Mouse (Mus musculus): ENCODE data around the gene Nrg4. TPM values are rescaled to one million over a fixed set of nuclear protein-coding genes. Genes with fewer than 3 reads are reported as not detected.
A peak's percentile ranks its signal among the peaks of the same experiment; 100 is the strongest.

Gene Nrg4
- polyA plus RNA-seq, 1 experiment = 11.4 TPM

DNA sequence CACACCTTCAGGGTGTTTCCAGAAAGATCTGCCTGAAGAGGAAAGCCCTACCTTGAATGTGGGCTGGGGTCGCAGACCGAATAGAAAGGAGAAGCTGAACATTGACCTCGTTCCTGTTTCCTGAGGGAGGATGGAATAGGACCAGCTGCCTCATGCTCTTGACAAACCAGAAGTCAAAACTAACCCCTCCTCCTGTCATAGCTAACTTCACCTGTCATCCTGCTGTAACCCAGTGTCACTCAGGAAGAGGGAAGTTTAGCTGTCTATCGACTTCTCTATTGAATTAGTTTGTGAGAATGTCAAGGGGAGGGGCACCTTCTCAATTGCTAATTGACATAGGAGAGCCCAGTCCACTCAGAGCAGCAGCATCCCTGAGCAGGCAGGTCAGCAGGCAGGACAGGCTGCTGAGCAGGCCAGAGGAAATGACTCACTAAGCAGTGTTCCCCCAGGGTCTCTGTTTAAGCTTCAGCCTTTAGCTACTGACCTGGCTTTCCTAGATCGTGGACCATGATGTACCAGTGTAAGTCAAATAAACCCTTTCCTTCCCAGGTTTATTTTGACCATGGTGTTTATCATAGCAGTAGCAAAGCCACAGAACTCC, 54.6 kb downstream of the Nrg4 start:
- Histone ChIP-seq H3K4me3 (ENCODE audit: insufficient read depth, low read depth, low read length) (no peak overlapping the region), H3K4me1 (ENCODE audit: control insufficient read depth, insufficient read depth, low read length) (no peaks in the 10 kb centered on the region), H3K36me3 (ENCODE audit: control insufficient read depth, insufficient read depth, low read length) (no peaks in the 10 kb centered on the region), H3K27me3 (replicated peaks; ENCODE audit: control insufficient read depth, insufficient read depth, low read length) (no peaks in the 10 kb centered on the region), H3K27ac (ENCODE audit: insufficient read depth, low read depth, low read length) (no peak overlapping the region)
- no peak for DNase-seq
- 35% methylated on average over 5 of the region's 5 CpGs for WGBS
- TF ChIP-seq POLR2A (IDR thresholded peaks at IDR 0.05; ENCODE audit: low read depth, low read length) (no peak), CTCF (conservative IDR thresholded peaks at IDR 0.05; ENCODE audit: insufficient read depth, insufficient read length, low read depth, low read length) (no peak)

DNA sequence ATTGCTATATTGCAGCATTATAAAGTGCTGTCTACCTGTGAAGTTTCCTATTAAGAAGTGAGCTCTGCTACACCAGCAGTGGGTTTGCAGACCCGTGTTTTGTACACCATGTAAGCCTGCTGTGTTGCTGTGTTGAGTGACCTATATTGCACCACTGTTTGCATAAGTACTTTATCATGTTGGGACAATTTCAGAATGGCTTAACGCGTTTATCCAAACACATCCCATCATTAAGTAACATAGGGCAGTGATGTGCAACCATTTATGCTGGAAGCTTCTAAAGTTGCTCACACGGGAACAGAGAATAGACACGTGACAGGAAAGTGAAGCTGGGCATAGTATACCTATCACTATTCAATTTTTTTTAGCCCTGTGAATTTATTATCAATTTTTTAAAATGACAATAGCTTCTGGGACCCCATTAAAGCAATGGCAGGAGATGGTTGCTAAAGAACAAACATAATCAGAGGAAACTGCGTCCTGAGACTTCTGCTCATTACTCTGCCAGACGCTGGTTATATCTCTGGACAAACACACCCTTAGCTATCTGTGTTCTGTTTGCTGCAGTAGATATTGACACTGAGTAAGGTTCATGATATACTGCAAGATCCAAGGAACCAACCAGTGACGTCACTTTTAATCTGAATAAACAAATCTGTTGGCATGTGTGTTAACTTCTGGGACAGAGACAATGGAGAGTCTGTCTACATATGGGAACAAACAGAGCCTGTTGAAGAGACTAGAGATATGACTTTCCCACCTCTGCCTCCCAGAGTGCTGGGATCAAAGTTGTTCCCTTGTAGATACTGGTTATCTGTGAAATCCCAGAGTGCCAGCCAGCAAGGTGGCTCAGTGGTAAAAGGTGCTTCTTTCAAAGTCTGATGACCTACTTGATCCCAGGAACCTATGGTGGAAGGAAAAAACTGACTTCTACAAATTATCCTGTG, 62.0 kb downstream of the Nrg4 start:
- no peaks in the 10 kb centered on the region for H3K4me1 ChIP-seq (ENCODE audit: control insufficient read depth, insufficient read depth, low read length)
- H3K36me3 ChIP-seq (ENCODE audit: control insufficient read depth, insufficient read depth, low read length) = no peaks in the 10 kb centered on the region
- H3K27ac ChIP-seq (ENCODE audit: insufficient read depth, low read depth, low read length) = no peak overlapping the region
- no peak for TF ChIP-seq CTCF (conservative IDR thresholded peaks at IDR 0.05; ENCODE audit: insufficient read depth, insufficient read length, low read depth, low read length)
- no peak for TF ChIP-seq POLR2A (IDR thresholded peaks at IDR 0.05; ENCODE audit: low read depth, low read length)
- 74% methylated on average over 8 of the region's 8 CpGs for WGBS
- H3K27me3 ChIP-seq (replicated peaks; ENCODE audit: control insufficient read depth, insufficient read depth, low read length) = no peaks in the 10 kb centered on the region
- DNase-seq = no peak
- no peak overlapping the region for H3K4me3 ChIP-seq (ENCODE audit: insufficient read depth, low read depth, low read length)

DNA sequence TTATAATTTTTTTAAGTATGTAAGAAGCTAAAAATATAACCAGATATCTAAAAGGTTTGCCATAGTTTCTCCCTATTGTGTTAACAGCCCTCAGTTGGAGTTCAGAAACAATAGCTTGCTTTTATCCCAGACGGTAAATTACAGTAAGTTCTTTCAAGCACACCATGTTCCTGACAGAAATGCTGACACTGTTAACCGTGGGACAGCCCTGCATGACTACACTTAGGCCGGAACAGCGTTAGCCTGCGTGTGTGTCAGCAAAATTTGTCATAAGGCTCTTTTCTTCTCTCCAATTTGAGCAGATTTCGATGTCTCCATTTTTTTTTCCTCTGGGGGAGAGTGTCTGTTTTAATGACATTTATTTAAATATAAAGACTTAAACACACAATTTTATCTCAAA, 66.9 kb downstream of the Nrg4 start:
- no peaks in the 10 kb centered on the region for H3K27me3 ChIP-seq (replicated peaks; ENCODE audit: control insufficient read depth, insufficient read depth, low read length)
- TF ChIP-seq CTCF (conservative IDR thresholded peaks at IDR 0.05; ENCODE audit: insufficient read depth, insufficient read length, low read depth, low read length) (no peak), POLR2A (IDR thresholded peaks at IDR 0.05; ENCODE audit: low read depth, low read length) (no peak)
- H3K36me3 ChIP-seq (ENCODE audit: control insufficient read depth, insufficient read depth, low read length) = no peaks in the 10 kb centered on the region
- H3K4me3 ChIP-seq (ENCODE audit: insufficient read depth, low read depth, low read length) = no peak overlapping the region
- H3K4me1 ChIP-seq (ENCODE audit: control insufficient read depth, insufficient read depth, low read length) = no peaks in the 10 kb centered on the region
- 36% methylated on average over 6 of the region's 6 CpGs for WGBS
- H3K27ac ChIP-seq (ENCODE audit: insufficient read depth, low read depth, low read length) = no peak overlapping the region
- peak; percentile 49 for DNase-seq

DNA sequence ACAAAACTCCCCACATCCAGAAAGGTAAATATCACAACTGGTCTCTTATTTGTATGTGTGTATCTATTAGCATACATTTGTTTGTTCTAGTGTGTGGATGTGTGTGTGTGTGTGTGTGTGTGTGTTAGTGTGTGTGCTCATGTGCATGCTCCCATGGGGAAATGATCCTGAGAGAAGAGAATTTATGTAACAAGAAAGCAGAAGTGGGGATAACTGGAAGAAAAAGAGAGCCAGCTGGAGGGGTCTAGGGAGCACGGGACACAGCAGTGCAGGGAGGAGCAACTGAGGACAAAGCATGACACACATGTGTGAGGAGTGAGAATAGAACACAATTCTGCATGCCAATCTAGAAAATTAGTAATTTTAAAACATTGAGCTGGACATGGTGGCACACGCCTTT, 69.5 kb downstream of the Nrg4 start:
- H3K4me1 ChIP-seq (ENCODE audit: control insufficient read depth, insufficient read depth, low read length) = no peaks in the 10 kb centered on the region
- H3K36me3 ChIP-seq (ENCODE audit: control insufficient read depth, insufficient read depth, low read length) = no peaks in the 10 kb centered on the region
- WGBS = 89% methylated on average over 2 of the region's 2 CpGs
- DNase-seq = no peak
- H3K4me3 ChIP-seq (ENCODE audit: insufficient read depth, low read depth, low read length) = no peak overlapping the region
- H3K27me3 ChIP-seq (replicated peaks; ENCODE audit: control insufficient read depth, insufficient read depth, low read length) = no peaks in the 10 kb centered on the region
- no peak for TF ChIP-seq POLR2A (IDR thresholded peaks at IDR 0.05; ENCODE audit: low read depth, low read length)
- no peak for TF ChIP-seq CTCF (conservative IDR thresholded peaks at IDR 0.05; ENCODE audit: insufficient read depth, insufficient read length, low read depth, low read length)
- H3K27ac ChIP-seq (ENCODE audit: insufficient read depth, low read depth, low read length) = no peak overlapping the region

DNA sequence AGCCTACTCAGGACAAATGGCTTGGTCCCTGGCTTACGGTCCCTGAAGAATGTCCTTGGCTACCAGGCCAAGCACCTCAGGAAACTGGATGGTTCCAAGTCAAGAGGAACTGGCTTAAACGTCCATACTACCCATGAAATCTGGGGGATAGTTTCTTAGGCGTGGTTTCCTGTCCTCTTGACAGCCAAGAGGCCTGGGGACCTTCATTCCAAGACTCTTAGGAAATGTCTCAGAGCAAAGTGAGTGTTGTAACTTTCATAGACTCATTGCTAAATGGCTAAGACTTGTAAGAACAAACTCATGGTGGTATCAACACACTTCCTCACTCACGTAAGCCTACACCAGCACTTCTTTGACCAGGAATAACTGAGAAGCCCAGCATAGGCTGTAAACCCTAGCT, 71.0 kb downstream of the Nrg4 start:
- 73% methylated on average over 4 of the region's 4 CpGs for WGBS
- Histone ChIP-seq H3K4me1 (ENCODE audit: control insufficient read depth, insufficient read depth, low read length) (peaks cover 2% of the 10 kb centered on the region; the same call in 1 of the 2 replicates), H3K27ac (ENCODE audit: insufficient read depth, low read depth, low read length) (no peak overlapping the region), H3K27me3 (replicated peaks; ENCODE audit: control insufficient read depth, insufficient read depth, low read length) (no peaks in the 10 kb centered on the region), H3K4me3 (ENCODE audit: insufficient read depth, low read depth, low read length) (no peak overlapping the region), H3K36me3 (ENCODE audit: control insufficient read depth, insufficient read depth, low read length) (no peaks in the 10 kb centered on the region)
- TF ChIP-seq POLR2A (IDR thresholded peaks at IDR 0.05; ENCODE audit: low read depth, low read length) (no peak), CTCF (conservative IDR thresholded peaks at IDR 0.05; ENCODE audit: insufficient read depth, insufficient read length, low read depth, low read length) (no peak)
- DNase-seq = peak; percentile 14

DNA sequence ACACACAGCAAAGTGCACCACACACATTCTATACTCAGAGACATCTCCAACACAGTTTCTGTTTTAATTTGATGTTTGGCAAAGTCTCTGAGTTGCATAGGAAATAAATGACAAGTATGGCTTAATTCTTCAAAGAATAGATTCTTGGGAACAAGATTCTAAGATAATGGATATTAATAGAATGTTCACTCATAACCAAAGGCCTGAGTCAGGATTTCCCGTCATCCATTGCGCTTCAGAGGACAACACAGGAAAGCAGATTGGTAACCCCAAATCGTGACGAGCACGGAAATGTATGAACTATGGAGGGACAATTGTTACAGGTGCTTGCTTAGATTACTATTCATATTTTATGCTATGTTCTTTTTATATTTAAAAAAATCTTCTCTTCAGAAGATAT, 71.6 kb downstream of the Nrg4 start:
- Histone ChIP-seq H3K4me3 (ENCODE audit: insufficient read depth, low read depth, low read length) (no peak overlapping the region), H3K27ac (ENCODE audit: insufficient read depth, low read depth, low read length) (no peak overlapping the region), H3K27me3 (replicated peaks; ENCODE audit: control insufficient read depth, insufficient read depth, low read length) (no peaks in the 10 kb centered on the region), H3K36me3 (ENCODE audit: control insufficient read depth, insufficient read depth, low read length) (no peaks in the 10 kb centered on the region), H3K4me1 (ENCODE audit: control insufficient read depth, insufficient read depth, low read length) (peaks cover 6% of the 10 kb centered on the region; the same call in 1 of the 2 replicates)
- TF ChIP-seq POLR2A (IDR thresholded peaks at IDR 0.05; ENCODE audit: low read depth, low read length) = no peak
- TF ChIP-seq CTCF (conservative IDR thresholded peaks at IDR 0.05; ENCODE audit: insufficient read depth, insufficient read length, low read depth, low read length) = no peak
- WGBS = 70% methylated on average over 5 of the region's 5 CpGs
- DNase-seq = peak; percentile 47

DNA sequence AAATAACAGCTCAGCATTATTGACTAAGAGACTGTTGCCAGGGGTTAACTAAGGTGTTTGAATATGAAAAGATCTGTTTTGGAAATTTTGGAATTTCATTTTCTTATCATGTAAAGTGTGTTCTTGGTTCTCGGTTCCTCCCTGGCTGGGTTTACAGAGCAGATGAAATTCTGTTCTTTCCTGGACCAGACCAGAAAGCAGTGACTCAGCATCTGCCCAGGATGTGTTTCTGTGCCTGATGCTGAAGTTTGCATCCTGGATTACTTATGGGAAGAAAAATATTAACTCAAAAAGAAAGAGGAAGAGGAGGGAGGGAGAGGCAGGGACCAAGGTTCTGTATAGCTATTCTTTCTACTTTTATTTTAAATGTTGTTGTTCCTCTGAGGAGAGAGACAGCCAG, 72.8 kb downstream of the Nrg4 start:
- 67% methylated on average over 1 of the region's 1 CpGs for WGBS
- no peaks in the 10 kb centered on the region for H3K36me3 ChIP-seq (ENCODE audit: control insufficient read depth, insufficient read depth, low read length)
- H3K27me3 ChIP-seq (replicated peaks; ENCODE audit: control insufficient read depth, insufficient read depth, low read length) = no peaks in the 10 kb centered on the region
- H3K4me3 ChIP-seq (ENCODE audit: insufficient read depth, low read depth, low read length) = no peak overlapping the region
- TF ChIP-seq POLR2A (IDR thresholded peaks at IDR 0.05; ENCODE audit: low read depth, low read length) (no peak), CTCF (conservative IDR thresholded peaks at IDR 0.05; ENCODE audit: insufficient read depth, insufficient read length, low read depth, low read length) (no peak)
- H3K27ac ChIP-seq (ENCODE audit: insufficient read depth, low read depth, low read length) = no peak overlapping the region
- peaks cover 6% of the 10 kb centered on the region; the same call in 1 of the 2 replicates for H3K4me1 ChIP-seq (ENCODE audit: control insufficient read depth, insufficient read depth, low read length)
- no peak for DNase-seq

Data from kidney, adult 2 months (tissue).